Mouse (Mus musculus) MEL (cell line): ENCODE measurements around the gene Comt. TPM values are rescaled to one million over a fixed set of nuclear protein-coding genes. Genes with fewer than 3 reads are reported as not detected.

Source experiments
- DNase-seq: peaks from one replicate; pipeline ENCODE4 v3.0.0; 2011; ENCODE audit warnings: low read depth, low spot score
- H3K27ac ChIP-seq: 2 replicates; pipeline ENCODE4 v1.5.1; 2012; ENCODE audit warnings: low read depth, mild to moderate bottlenecking, control low read depth, low read length, moderate library complexity; ENCODE audit not compliant: control insufficient read depth
- H3K27me3 ChIP-seq, 2 experiments: fragments of 150-350 bp in 1 of 2; sonication (generic) in 1 of 2; 2 replicates each; pipeline ENCODE4 v1.6.1; 2012; ENCODE audit warnings: low read length in 2 of 2, mild to moderate bottlenecking in 2 of 2, improper control_type of control experiment in 1 of 2, moderate library complexity in 1 of 2; ENCODE audit not compliant: insufficient read depth in 2 of 2, control insufficient read depth in 1 of 2
- H3K36me3 ChIP-seq, 2 experiments: 2 replicates each; pipeline ENCODE4 v1.6.1; 2012 to 2014; ENCODE audit warnings: low read length in 2 of 2, improper control_type of control experiment in 1 of 2, inconsistent platforms in 1 of 2, mild to moderate bottlenecking in 1 of 2; ENCODE audit not compliant: insufficient read depth in 2 of 2, control insufficient read depth in 1 of 2
- H3K4me1 ChIP-seq, 2 experiments: fragments of 150-350 bp in 1 of 2; sonication (generic) in 1 of 2; 2 replicates each; pipeline ENCODE4 v1.6.1; 2012; ENCODE audit warnings: low read length in 2 of 2, improper control_type of control experiment in 1 of 2, mild to moderate bottlenecking in 1 of 2; ENCODE audit not compliant: insufficient read depth in 2 of 2, control insufficient read depth in 1 of 2
- H3K4me3 ChIP-seq, 2 experiments: fragments of 150-350 bp in 1 of 2; sonication (generic) in 1 of 2; 2 replicates each; pipeline ENCODE4 v1.5.1; 2012; ENCODE audit warnings: low read depth in 2 of 2, low read length in 2 of 2, mild to moderate bottlenecking in 2 of 2, moderate library complexity in 2 of 2, control low read depth in 1 of 2, improper control_type of control experiment in 1 of 2; ENCODE audit not compliant: control insufficient read depth in 1 of 2, insufficient read depth in 1 of 2
- H3K79me2 ChIP-seq: 2 replicates; pipeline ENCODE4 v1.6.1; 2012; ENCODE audit warnings: mild to moderate bottlenecking, low read length, moderate library complexity; ENCODE audit not compliant: control insufficient read depth, poor library complexity, insufficient read depth
- H3K9ac ChIP-seq: 2 replicates; pipeline ENCODE4 v1.6.1; 2012; ENCODE audit warnings: low read depth, mild to moderate bottlenecking, control low read depth, low read length, moderate library complexity; ENCODE audit not compliant: control insufficient read depth, poor library complexity, severe bottlenecking
- H3K9me3 ChIP-seq: fragments of 150-350 bp; sonication (generic); replicated peaks from 2 replicates; pipeline ENCODE4 v1.6.1; 2012; ENCODE audit warnings: mild to moderate bottlenecking, low read length, improper control_type of control experiment, moderate library complexity; ENCODE audit not compliant: insufficient read depth
- CHD1 ChIP-seq: IDR thresholded peaks from 2 replicates; pipeline ENCODE4 v1.6.1; 2012; ENCODE audit warnings: low read depth, mild to moderate bottlenecking, inconsistent platforms, low read length, improper control_type of control experiment
- CHD2 ChIP-seq: IDR thresholded peaks from 2 replicates; pipeline ENCODE4 v1.6.1; 2011; ENCODE audit warnings: low read length, improper control_type of control experiment
- CTCF ChIP-seq, 3 experiments: IDR thresholded peaks in 2 of 3; conservative IDR thresholded peaks in 1 of 3; 2 replicates each; pipeline ENCODE4 v1.5.1; 2011 to 2012; ENCODE audit warnings: low read length in 3 of 3, low read depth in 2 of 3, mild to moderate bottlenecking in 2 of 3, improper control_type of control experiment in 1 of 3, inconsistent platforms in 1 of 3, mixed read lengths in 1 of 3, moderate library complexity in 1 of 3; ENCODE audit not compliant: control insufficient read depth in 1 of 3, insufficient read depth in 1 of 3, poor library complexity in 1 of 3, severe bottlenecking in 1 of 3
- EP300 ChIP-seq, 2 experiments: IDR thresholded peaks; 2 replicates each; pipeline ENCODE4 v1.6.1; 2011; ENCODE audit warnings: improper control_type of control experiment in 2 of 2, low read length in 2 of 2, low read depth in 1 of 2, mild to moderate bottlenecking in 1 of 2
- GABPA ChIP-seq: IDR thresholded peaks from 2 replicates; pipeline ENCODE4 v1.6.1; 2012; ENCODE audit warnings: low read depth, mild to moderate bottlenecking, inconsistent platforms, low read length, improper control_type of control experiment, moderate library complexity
- HCFC1 ChIP-seq: IDR thresholded peaks from 2 replicates; pipeline ENCODE4 v1.6.1; 2012; ENCODE audit warnings: low read depth, mild to moderate bottlenecking, inconsistent platforms, low read length, improper control_type of control experiment, moderate library complexity
- JUND ChIP-seq: IDR thresholded peaks from 2 replicates; pipeline ENCODE4 v1.6.1; 2011; ENCODE audit warnings: low read depth, mild to moderate bottlenecking, improper control_type of control experiment, low read length
- MAZ ChIP-seq: IDR thresholded peaks from 2 replicates; pipeline ENCODE4 v1.6.1; 2012; ENCODE audit warnings: low read depth, mild to moderate bottlenecking, inconsistent platforms, low read length, improper control_type of control experiment
- MXI1 ChIP-seq: IDR thresholded peaks from 2 replicates; pipeline ENCODE4 v1.6.1; 2011; ENCODE audit warnings: mild to moderate bottlenecking, low read depth, low read length, improper control_type of control experiment
- MYC ChIP-seq: IDR thresholded peaks from 2 replicates; pipeline ENCODE4 v1.6.1; 2011; ENCODE audit warnings: low read depth, mild to moderate bottlenecking, low read length, improper control_type of control experiment, moderate library complexity
- NELFE ChIP-seq: IDR thresholded peaks from 2 replicates; pipeline ENCODE4 v1.6.1; 2011; ENCODE audit warnings: low read depth, low read length, improper control_type of control experiment
- POLR2A ChIP-seq, 2 experiments: IDR thresholded peaks; 2 replicates each; pipeline ENCODE4 v1.6.1; 2011 to 2012; ENCODE audit warnings: low read length in 2 of 2, mild to moderate bottlenecking in 2 of 2, control low read depth in 1 of 2, improper control_type of control experiment in 1 of 2, low read depth in 1 of 2, moderate library complexity in 1 of 2; ENCODE audit not compliant: control insufficient read depth in 1 of 2, insufficient read depth in 1 of 2, poor library complexity in 1 of 2
- RAD21 ChIP-seq: IDR thresholded peaks from 2 replicates; pipeline ENCODE4 v1.6.1; 2011; ENCODE audit warnings: mild to moderate bottlenecking, low read depth, low read length, improper control_type of control experiment
- RCOR1 ChIP-seq: IDR thresholded peaks from 2 replicates; pipeline ENCODE4 v1.6.1; 2012; ENCODE audit warnings: low read depth, mild to moderate bottlenecking, inconsistent platforms, low read length, improper control_type of control experiment
- SIN3A ChIP-seq: IDR thresholded peaks from 2 replicates; pipeline ENCODE4 v1.6.1; 2012; ENCODE audit warnings: low read length, improper control_type of control experiment, inconsistent platforms
- SMC3 ChIP-seq: IDR thresholded peaks from 2 replicates; pipeline ENCODE4 v1.6.1; 2011; ENCODE audit warnings: low read depth, low read length, improper control_type of control experiment
- TAL1 ChIP-seq: IDR thresholded peaks from 2 replicates; pipeline ENCODE4 v1.6.1; 2012; ENCODE audit warnings: mild to moderate bottlenecking, inconsistent platforms, low read length, moderate library complexity, mixed read lengths
- TBP ChIP-seq: IDR thresholded peaks from 2 replicates; pipeline ENCODE4 v1.8.0; 2011; ENCODE audit warnings: low read depth, low read length, improper control_type of control experiment
- UBTF ChIP-seq: IDR thresholded peaks from 2 replicates; pipeline ENCODE4 v1.6.1; 2012; ENCODE audit warnings: low read depth, mild to moderate bottlenecking, inconsistent platforms, low read length, improper control_type of control experiment, moderate library complexity, borderline replicate concordance; ENCODE audit not compliant: insufficient read depth
- USF2 ChIP-seq, 2 experiments: IDR thresholded peaks; 2 replicates each; pipeline ENCODE4 v1.6.1; 2011 to 2012; ENCODE audit warnings: improper control_type of control experiment in 2 of 2, low read length in 2 of 2, borderline replicate concordance in 1 of 2, inconsistent platforms in 1 of 2, low read depth in 1 of 2, mild to moderate bottlenecking in 1 of 2; ENCODE audit not compliant: insufficient read depth in 1 of 2
- ZC3H11A ChIP-seq: IDR thresholded peaks from 2 replicates; pipeline ENCODE4 v1.6.1; 2012; ENCODE audit warnings: low read depth, mild to moderate bottlenecking, inconsistent platforms, low read length, improper control_type of control experiment
- ZKSCAN1 ChIP-seq: IDR thresholded peaks from 2 replicates; pipeline ENCODE4 v1.6.1; 2012; ENCODE audit warnings: low read depth, mild to moderate bottlenecking, inconsistent platforms, low read length, improper control_type of control experiment, moderate library complexity
- ZNF384 ChIP-seq: IDR thresholded peaks from 2 replicates; pipeline ENCODE4 v1.6.1; 2012; ENCODE audit warnings: low read depth, mild to moderate bottlenecking, inconsistent platforms, low read length, improper control_type of control experiment
- polyA plus RNA-seq, 2 experiments: library from polyadenylated mRNA; stranded (reverse) in 1 of 2; unstranded in 1 of 2; fragments of >175 nt in 1 of 2; fragments of >200 nt in 1 of 2; gene quantifications; 2 replicates each; pipeline versions ENCODE4 v1.2.1 to v1.2.4; 2012; ENCODE audit warnings: low replicate concordance in 2 of 2, low read depth in 1 of 2; ENCODE audit not compliant: insufficient read length in 2 of 2, insufficient read depth in 1 of 2, missing spikeins in 1 of 2
- total RNA-seq: library from RNA; depleted of rRNA; stranded (reverse); fragments of 300-350 nt; gene quantifications from 2 replicates; pipeline ENCODE4 v1.2.3, GENCODE M21; 2012

Gene Comt
- total and polyA plus RNA-seq, 3 experiments: 62.5 to 71.8 TPM; not detected in 1

DNA sequence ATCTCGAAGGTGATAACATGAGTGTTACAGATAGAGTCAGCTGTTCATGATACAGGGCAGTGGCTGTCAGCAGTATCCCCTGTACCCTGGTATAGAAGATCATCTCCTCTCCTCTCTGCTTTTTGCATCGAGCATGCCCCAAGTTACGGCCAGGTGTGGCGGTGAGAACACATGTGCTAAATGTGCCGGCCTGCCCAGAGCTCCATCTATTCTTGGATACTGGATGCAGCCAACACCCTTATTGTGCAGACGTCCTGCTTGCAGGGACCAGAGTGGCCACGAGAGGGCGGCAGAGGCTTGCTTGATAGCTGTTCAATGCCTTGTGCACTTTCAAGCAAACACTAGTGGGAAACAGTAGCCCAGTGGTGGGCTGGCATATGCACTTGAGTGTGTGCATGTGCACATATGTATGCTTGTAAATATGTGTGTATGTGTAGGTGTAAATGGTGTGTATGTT is 16.8 kb upstream of the Comt start:
- Histone ChIP-seq H3K9ac (no peak overlapping the region), H3K27ac (no peak overlapping the region), H3K9me3 (no peaks in the 10 kb centered on the region), H3K4me1 (no peaks in the 10 kb centered on the region), H3K79me2 (no peaks in the 10 kb centered on the region), H3K27me3 (no peaks in the 10 kb centered on the region), H3K36me3 (peaks cover 0 to 4% of the 10 kb centered on the region in 2 experiments; a peak in 1 of 4 replicates), H3K4me3 (no peak overlapping the region)
- DNase-seq: peak; percentile 86
- TF ChIP-seq ZC3H11A (peak; percentile 96), GABPA (no peak), POLR2A (IDR thresholded peaks at IDR 0.05; ENCODE audit: control insufficient read depth in 1 of 2, insufficient read depth in 1 of 2, low read depth in 1 of 2, low read length in 2 of 2, poor library complexity in 1 of 2) (no peak), RCOR1 (no peak), TAL1 (no peak), MYC (no peak), CHD1 (no peak), MAZ (no peak), HCFC1 (no peak), USF2 (IDR thresholded peaks at IDR 0.05; ENCODE audit: borderline replicate concordance in 1 of 2, insufficient read depth in 1 of 2, low read depth in 1 of 2, low read length in 2 of 2) (no peak), RAD21 (peak; percentile 99), NELFE (no peak), JUND (no peak), SIN3A (peak; percentile 24; the same call in 1 of the 2 replicates), ZNF384 (0 out of 2 replicates have a peak, but pooled peaks have one; percentile 9), UBTF (no peak), MXI1 (0 out of 2 replicates have a peak, but pooled peaks have one; percentile 27), EP300 (IDR thresholded peaks at IDR 0.05; ENCODE audit: low read depth in 1 of 2, low read length in 2 of 2) (no peak), SMC3 (peak; percentile 97), CHD2 (no peak), CTCF (IDR thresholded peaks at IDR 0.05 in 2 of 3, conservative IDR thresholded peaks at IDR 0.05 in 1 of 3; ENCODE audit: control insufficient read depth in 1 of 3, insufficient read depth in 1 of 3, low read depth in 2 of 3, low read length in 3 of 3, poor library complexity in 1 of 3, severe bottlenecking in 1 of 3) (peak; percentile 98 to 99 (median 99)), TBP (no peak), ZKSCAN1 (no peak)
